Mouse (Mus musculus) heart, postnatal 0 days (tissue): ENCODE results near the gene Ehmt2. TPM values are rescaled to one million over a fixed set of nuclear protein-coding genes. Genes with fewer than 3 reads are reported as not detected.

ENCODE experiments used
- ATAC-seq: fragments of 200-750 bp; cut with Nextera tagmentation; 2 replicates; pipeline ENCODE4 v1.8.0; 2017; ENCODE audit warnings: low read depth, moderate number of reproducible peaks, moderate library complexity; ENCODE audit not compliant: insufficient read depth
- DNase-seq: peaks from one replicate; pipeline ENCODE4 v3.0.0-alpha.2; 2016; ENCODE audit warnings: low spot score
- H3K27ac ChIP-seq: fragments of 300-500 bp; sonication (generic); 2 replicates; pipeline ENCODE4 v1.5.1; 2014; ENCODE audit warnings: low read depth, mild to moderate bottlenecking
- H3K27me3 ChIP-seq: fragments of 300-500 bp; sonication (generic); 2 replicates; pipeline ENCODE4 v1.6.1; 2014; ENCODE audit warnings: low read length, mixed read lengths; ENCODE audit not compliant: control insufficient read depth, insufficient read depth
- H3K36me3 ChIP-seq: fragments of 300-500 bp; sonication (generic); replicated peaks from 2 replicates; pipeline ENCODE4 v1.6.1; 2014; ENCODE audit warnings: low read length, mixed read lengths; ENCODE audit not compliant: control insufficient read depth, insufficient read depth
- H3K4me1 ChIP-seq: fragments of 300-500 bp; sonication (generic); 2 replicates; pipeline ENCODE4 v1.6.1; 2014; ENCODE audit warnings: antibody characterized with exemption; ENCODE audit not compliant: control insufficient read depth, insufficient read depth
- H3K4me2 ChIP-seq: fragments of 300-500 bp; sonication (generic); 2 replicates; pipeline ENCODE4 v1.6.1; 2014; ENCODE audit warnings: low read depth, mild to moderate bottlenecking, low read length, moderate library complexity
- H3K4me3 ChIP-seq: fragments of 300-500 bp; sonication (generic); 2 replicates; pipeline ENCODE4 v1.5.1; 2014; ENCODE audit warnings: low read depth, low read length
- H3K9ac ChIP-seq: fragments of 300-500 bp; sonication (generic); replicated peaks from 2 replicates; pipeline ENCODE4 v1.6.1; 2014; ENCODE audit warnings: low read depth, low read length, mixed read lengths
- H3K9me3 ChIP-seq: fragments of 300-500 bp; sonication (generic); replicated peaks from 2 replicates; pipeline ENCODE4 v1.6.1; 2016; ENCODE audit warnings: low read length; ENCODE audit not compliant: control insufficient read depth
- CTCF ChIP-seq: IDR thresholded peaks from 2 replicates; pipeline ENCODE4 v1.5.1; 2016; ENCODE audit warnings: antibody characterized with exemption, control low read depth, low read depth
- EP300 ChIP-seq: IDR thresholded peaks from 2 replicates; pipeline ENCODE4 v1.6.1; 2016; ENCODE audit warnings: antibody characterized with exemption, low read depth
- WGBS: fragments of 180-500 bp; shearing (Covaris S2); extraction: QIAGEN DNeasy Blood & Tissue Kit; methylation state at CpG from one replicate; pipeline ENCODE4 v1.1.7; 2014; 5-methylcytosine and 5-hydroxymethylcytosine counted together
- polyA plus RNA-seq: library from polyadenylated mRNA; unstranded; fragments of >200 nt; fragmentation: Nextera tagmentation; extraction: Ambion mirVana; gene quantifications from 2 replicates; pipeline ENCODE4 v1.2.1, GENCODE M21; 2015
- total RNA-seq: library from RNA; depleted of rRNA; stranded (reverse); fragments of >200 nt; gene quantifications from 2 replicates; pipeline ENCODE4 v1.2.3, GENCODE M21; 2014; ENCODE audit warnings: low replicate concordance

Ehmt2 gene
- total and polyA plus RNA-seq, 2 experiments from 2014 or later = 17.6 to 80.3 TPM

DNA sequence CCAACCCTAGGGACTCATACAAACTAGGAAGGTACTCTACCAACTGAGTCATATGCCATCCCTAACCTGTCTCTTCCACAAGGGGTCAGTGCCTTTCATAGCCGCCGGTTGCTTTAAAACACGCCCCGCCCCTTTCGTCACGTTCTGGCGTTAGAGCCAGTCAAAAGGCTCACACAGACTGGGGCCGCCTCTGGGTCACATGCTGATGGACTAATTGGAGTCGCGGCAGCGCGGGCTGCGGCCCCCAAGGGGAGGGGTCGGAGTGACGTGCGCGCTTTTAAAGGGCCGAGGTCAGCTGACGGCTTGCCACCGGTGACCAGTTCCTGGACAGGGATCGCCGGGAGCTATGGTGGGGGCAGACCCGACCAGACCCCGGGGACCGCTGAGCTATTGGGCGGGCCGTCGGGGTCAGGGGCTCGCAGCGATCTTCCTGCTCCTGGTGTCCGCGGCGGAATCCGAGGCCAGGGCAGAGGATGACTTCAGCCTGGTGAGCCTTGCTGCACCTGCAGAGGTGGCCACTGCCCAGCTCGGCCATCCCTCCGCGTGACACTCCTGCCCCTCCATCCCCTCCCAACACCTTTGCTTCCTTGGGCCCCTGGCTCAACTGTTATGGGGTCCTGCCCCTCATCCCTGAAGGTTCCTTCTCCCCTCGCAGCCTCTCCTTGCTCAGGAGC lies 32.9 kb downstream of the Ehmt2 start, which contains the start of gene Neu1:
TSS of gene Neu1 (plus strand) at position 193 of the 674 bp plus-strand sequence.
- H3K36me3 ChIP-seq = peaks cover 8% of the 10 kb centered on the region; the same call in 1 of the 2 replicates
- DNase-seq (peak; percentile 99), ATAC-seq (peak; percentile 98)
- peak within 1 kb of the TSS; percentile 92 for H3K4me2 ChIP-seq
- peak within 1 kb of the TSS; percentile 44; the same call in 1 of the 2 replicates for H3K27ac ChIP-seq
- TF ChIP-seq EP300 = peak; percentile 73; the same call in 1 of the 2 replicates
- TF ChIP-seq CTCF = peak; percentile 80
- H3K4me1 ChIP-seq = peaks cover 10% of the 10 kb centered on the region; the same call in 1 of the 2 replicates
- WGBS = under 1% methylated on average over 37 of the region's 38 CpGs
- peak within 1 kb of the TSS; percentile 69 for H3K9ac ChIP-seq
- no peaks in the 10 kb centered on the region for H3K27me3 ChIP-seq
- peak within 1 kb of the TSS; percentile 64 for H3K4me3 ChIP-seq
- no peaks in the 10 kb centered on the region for H3K9me3 ChIP-seq

DNA sequence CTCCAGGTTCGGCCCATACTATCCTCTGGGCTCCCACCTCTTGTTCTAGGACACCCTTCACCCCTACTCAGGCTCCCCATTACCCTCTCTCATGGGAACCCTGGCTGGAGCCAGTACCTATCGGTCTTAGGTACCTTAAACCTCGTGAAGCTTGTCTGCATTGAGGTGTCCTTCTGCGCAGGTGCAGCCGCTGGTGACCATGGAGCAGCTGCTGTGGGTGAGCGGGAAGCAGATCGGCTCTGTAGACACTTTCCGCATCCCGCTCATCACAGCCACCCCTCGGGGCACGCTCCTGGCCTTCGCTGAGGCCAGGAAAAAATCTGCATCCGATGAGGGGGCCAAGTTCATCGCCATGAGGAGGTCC lies 33.4 kb downstream of the Ehmt2 start:
- WGBS = 10% methylated on average over 14 of the region's 14 CpGs
- Histone ChIP-seq H3K27me3 (no peaks in the 10 kb centered on the region), H3K9me3 (no peaks in the 10 kb centered on the region), H3K9ac (peak overlapping the region; percentile 69), H3K4me2 (peak overlapping the region; percentile 92), H3K4me1 (peaks cover 10% of the 10 kb centered on the region; the same call in 1 of the 2 replicates), H3K36me3 (peaks cover 8% of the 10 kb centered on the region; the same call in 1 of the 2 replicates), H3K4me3 (peak overlapping the region; percentile 64), H3K27ac (peak overlapping the region; percentile 44; the same call in 1 of the 2 replicates)
- no peak for TF ChIP-seq CTCF
- no peak for TF ChIP-seq EP300
- no peak for ATAC-seq
- no peak for DNase-seq

DNA sequence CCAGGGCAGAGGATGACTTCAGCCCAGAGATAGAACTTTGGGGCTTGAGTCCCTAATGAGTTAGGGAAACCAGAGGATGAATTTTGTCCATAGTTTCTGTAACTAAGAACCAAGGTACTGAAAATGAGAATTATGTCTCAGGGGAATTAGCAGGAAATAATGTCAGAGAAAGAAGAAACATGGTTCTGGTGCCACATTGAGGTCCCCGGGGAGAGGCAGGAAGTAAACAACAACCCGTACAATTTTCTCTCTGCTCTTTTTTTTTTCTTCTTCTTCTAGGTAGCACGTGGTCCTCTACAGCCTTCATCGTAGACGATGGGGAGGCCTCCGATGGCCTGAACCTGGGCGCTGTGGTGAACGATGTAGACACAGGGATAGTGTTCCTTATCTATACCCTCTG lies 34.0 kb downstream of the Ehmt2 start:
- Histone ChIP-seq H3K4me3 (peak overlapping the region; percentile 64), H3K9me3 (no peaks in the 10 kb centered on the region), H3K4me1 (peaks cover 10% of the 10 kb centered on the region; the same call in 1 of the 2 replicates), H3K27ac (no peak overlapping the region), H3K27me3 (no peaks in the 10 kb centered on the region), H3K36me3 (peaks cover 8% of the 10 kb centered on the region; the same call in 1 of the 2 replicates), H3K9ac (peak overlapping the region; percentile 69; the same call in 1 of the 2 replicates), H3K4me2 (peak overlapping the region; percentile 92)
- no peak for ATAC-seq
- WGBS = 65% methylated on average over 8 of the region's 8 CpGs
- TF ChIP-seq CTCF (no peak), EP300 (no peak)
- no peak for DNase-seq

DNA sequence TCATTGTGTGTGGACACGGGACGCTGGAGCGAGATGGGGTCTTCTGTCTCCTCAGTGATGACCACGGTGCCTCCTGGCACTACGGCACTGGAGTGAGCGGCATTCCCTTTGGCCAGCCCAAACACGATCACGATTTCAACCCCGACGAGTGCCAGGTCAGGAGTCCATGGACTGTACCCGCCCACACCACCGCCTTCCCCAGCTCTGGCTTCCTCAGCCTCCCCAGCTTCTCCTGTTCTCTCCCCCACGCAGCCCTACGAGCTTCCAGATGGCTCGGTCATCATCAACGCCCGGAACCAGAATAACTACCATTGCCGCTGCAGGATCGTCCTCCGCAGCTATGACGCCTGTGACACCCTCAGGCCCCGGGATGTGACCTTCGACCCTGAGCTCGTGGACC lies 35.8 kb downstream of the Ehmt2 start:
- Histone ChIP-seq H3K4me2 (peak overlapping the region; percentile 22; the same call in 1 of the 2 replicates), H3K27me3 (no peaks in the 10 kb centered on the region), H3K4me3 (no peak overlapping the region), H3K4me1 (peaks cover 10% of the 10 kb centered on the region; the same call in 1 of the 2 replicates), H3K9me3 (no peaks in the 10 kb centered on the region), H3K36me3 (peaks cover 8% of the 10 kb centered on the region; the same call in 1 of the 2 replicates), H3K27ac (peak overlapping the region; percentile 67), H3K9ac (no peak overlapping the region)
- no peak for TF ChIP-seq CTCF
- no peak for TF ChIP-seq EP300
- WGBS = 64% methylated on average over 24 of the region's 24 CpGs
- DNase-seq = no peak
- ATAC-seq = no peak

DNA sequence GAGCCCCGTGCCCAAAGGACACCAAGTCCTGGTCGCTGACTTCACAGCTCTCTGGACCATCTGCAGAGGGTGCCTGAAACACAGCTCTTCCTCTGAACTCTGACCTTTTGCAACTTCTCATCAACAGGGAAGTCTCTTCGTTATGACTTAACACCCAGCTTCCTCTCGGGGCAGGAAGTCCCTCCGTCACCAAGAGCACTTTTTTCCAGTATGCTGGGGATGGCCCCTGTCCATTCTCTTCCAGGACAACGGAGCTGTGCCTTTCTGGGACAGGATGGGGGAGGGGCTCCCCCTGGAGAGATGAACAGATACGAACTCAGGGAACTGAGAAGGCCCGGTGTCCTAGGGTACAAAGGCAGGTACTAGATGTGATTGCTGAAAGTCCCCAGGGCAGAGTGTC lies 36.6 kb downstream of the Ehmt2 start:
- peak overlapping the region; percentile 22; the same call in 1 of the 2 replicates for H3K4me2 ChIP-seq
- no peak for ATAC-seq
- H3K4me1 ChIP-seq = peaks cover 10% of the 10 kb centered on the region; the same call in 1 of the 2 replicates
- H3K27ac ChIP-seq = peak overlapping the region; percentile 67
- 51% methylated on average over 8 of the region's 8 CpGs for WGBS
- no peak for TF ChIP-seq EP300
- no peak for TF ChIP-seq CTCF
- no peak overlapping the region for H3K9ac ChIP-seq
- H3K4me3 ChIP-seq = no peak overlapping the region
- no peaks in the 10 kb centered on the region for H3K9me3 ChIP-seq
- no peak for DNase-seq
- H3K36me3 ChIP-seq = peaks cover 8% of the 10 kb centered on the region; the same call in 1 of the 2 replicates
- H3K27me3 ChIP-seq = no peaks in the 10 kb centered on the region
